Mouse (Mus musculus) sigmoid colon, adult 10 weeks (tissue): ENCODE measurements around the gene Rnf38. TPM values are rescaled to one million over a fixed set of nuclear protein-coding genes. Genes with fewer than 3 reads are reported as not detected.

ENCODE experiments used
- polyA plus RNA-seq: library from polyadenylated mRNA; stranded (reverse); fragments of 350-450 nt; fragmentation: Illumina TruSeq; extraction: RNeasy Lipid Tissue Mini Kit (QIAGEN cat#74804); gene quantifications from one replicate; pipeline ENCODE4 v1.2.3, GENCODE M21; 2014; ENCODE audit warnings: low read depth, low replicate concordance

Gene Rnf38
- 85.0 TPM for polyA plus RNA-seq

DNA sequence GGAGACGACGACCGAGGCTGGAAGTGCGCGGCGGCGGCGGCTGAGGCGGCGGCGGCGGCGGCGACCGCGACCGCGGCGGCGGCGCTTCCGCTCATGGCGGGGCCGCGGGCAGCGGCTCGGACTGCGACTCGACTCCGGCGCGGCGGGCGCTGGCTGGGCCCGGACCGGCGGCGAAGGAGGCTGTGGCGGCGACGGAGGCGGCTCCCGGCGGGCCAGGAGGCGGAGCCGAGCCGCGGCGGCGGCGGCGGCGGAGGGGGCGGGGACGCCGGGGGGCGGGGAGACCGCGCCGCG is at the start of gene Rnf38:
Rnf38 (minus strand) TSS at position 77 of the 291 bp plus-strand sequence.

GRCm38 (mm10) chr4:44083945-44084344 is 149.6 kb downstream of the Rnf38 start, which contains the start of gene Gne:
Gene Gne (minus strand): TSS chr4:44084177.

Other genes with a start within 250 kb of the Rnf38 start
- 98.4 TPM for gene Clta, start 229.3 kb downstream of the Rnf38 start, polyA plus RNA-seq
- 207 TPM for gene Gne, start 149.6 kb downstream of the Rnf38 start, polyA plus RNA-seq
- gene Melk, start 67.1 kb upstream of the Rnf38 start, polyA plus RNA-seq = 7.1 TPM